Mouse (Mus musculus): ENCODE measurements around the gene Srarp.

- TF ChIP-seq CTCF (IDR thresholded peaks at IDR 0.05; ENCODE audit: low read depth, low read length) (no peak), POLR2A (IDR thresholded peaks at IDR 0.05; ENCODE audit: extremely low read depth, insufficient read depth, low read length) (no peak)
These were observed 27.6 kb upstream of the Srarp start for GRCm38 (mm10) chr4:141463472-141463871.
